Mouse (Mus musculus): Measurements from ENCODE around the gene Igfbp1.
"Not testable (repeated sequence)": the region's sequence is repeated elsewhere in the genome, so short reads cannot be mapped to it uniquely, and the experiment has no call there.

- TF ChIP-seq TAL1, GATA1 (IDR thresholded peaks at IDR 0.05; ENCODE audit: low read length): not testable (repeated sequence)
Measured at GRCm38 (mm10) chr11:7221826-7222225, 24.2 kb downstream of the Igfbp1 start.

Data from erythroblast, embryonic 14.5 days (primary cell).